Mouse (Mus musculus) telencephalon, adult 2 months (tissue): ENCODE results near the gene Ticrr.

Experiments used
- DNase-seq: peaks from one replicate; pipeline ENCODE4 v3.0.0-alpha.2; 2011; ENCODE audit warnings: low read depth, low spot score

Ticrr gene

DNA sequence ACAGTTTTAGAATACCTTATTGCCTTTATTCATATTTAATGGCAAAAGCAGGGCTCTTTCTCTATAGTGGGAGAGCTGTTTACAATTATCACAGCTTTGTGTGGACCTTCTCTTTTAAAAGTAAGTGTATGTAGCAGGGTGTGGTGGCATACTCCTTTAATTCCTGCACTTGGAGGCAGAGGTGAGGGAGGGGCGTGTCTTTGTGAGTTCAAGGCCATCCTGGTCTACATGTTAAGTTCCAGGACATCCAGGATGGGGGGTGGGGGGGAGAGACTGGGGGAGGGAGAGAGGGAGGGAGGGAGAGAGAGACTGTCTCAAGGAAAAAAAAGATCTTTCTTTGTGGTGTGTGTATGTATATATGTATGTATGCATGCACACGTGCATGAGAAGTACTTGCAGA, 20.2 kb downstream of the Ticrr start:
- DNase-seq, result no peak

DNA sequence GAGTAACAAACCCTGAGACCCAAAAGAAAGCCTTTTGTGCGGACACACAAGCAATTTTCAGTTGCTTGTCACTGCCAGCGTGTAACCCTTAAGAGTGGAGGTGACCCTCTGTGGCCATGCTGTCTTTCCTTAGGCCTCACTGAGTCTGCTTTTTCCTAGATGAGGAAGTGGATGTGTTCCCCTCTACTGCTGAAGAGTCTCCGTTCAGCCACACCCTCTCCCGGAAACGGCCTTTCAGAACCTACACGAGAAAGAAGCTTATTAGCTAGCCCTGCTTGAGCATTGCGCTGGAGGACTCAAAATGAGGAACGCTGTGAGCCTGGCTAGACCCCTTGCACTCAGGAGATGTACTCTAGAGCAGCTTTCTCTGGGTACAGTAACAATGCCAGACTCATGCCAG, 36.5 kb downstream of the Ticrr start:
- no peak for DNase-seq

DNA sequence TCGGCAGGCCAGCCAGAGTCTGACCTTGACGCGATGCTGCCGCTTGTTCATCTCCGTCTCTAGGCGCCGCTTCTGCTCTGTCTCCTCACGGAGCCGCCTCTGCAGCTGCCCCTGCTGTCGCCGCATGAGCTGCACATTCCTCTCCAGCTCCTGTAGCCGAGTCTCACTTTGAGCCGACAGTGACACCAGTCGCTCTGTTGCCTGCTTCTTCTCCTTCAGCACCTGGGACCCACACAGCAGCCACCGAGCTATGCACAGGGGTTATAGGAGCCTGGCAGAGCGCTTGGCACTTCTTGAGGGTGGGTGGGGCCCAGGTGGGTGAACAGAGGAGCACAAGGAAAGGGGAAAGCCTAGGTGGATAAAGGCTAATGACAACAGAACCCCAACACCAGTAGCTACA, 42.8 kb downstream of the Ticrr start:
- DNase-seq, result no peak

DNA sequence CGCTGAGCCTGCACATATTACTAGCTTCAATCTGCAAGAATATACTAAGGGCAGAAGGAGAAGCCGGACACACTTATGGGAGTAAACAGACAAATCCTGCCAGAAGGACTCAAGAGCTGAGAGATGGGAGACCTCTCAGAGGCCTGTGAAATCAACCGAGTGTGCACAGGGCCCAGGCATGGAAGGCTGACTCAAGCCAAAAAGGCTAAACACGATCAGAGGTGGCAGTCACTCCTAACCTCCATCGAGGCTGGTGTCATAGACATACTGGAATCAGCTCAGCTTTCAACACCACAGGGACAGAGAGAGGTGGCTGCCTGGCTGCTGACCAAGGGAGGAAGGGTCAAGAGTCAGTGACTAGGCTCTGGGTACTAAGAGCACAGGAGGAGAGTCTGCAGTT, 45.2 kb downstream of the Ticrr start:
- no peak for DNase-seq

DNA sequence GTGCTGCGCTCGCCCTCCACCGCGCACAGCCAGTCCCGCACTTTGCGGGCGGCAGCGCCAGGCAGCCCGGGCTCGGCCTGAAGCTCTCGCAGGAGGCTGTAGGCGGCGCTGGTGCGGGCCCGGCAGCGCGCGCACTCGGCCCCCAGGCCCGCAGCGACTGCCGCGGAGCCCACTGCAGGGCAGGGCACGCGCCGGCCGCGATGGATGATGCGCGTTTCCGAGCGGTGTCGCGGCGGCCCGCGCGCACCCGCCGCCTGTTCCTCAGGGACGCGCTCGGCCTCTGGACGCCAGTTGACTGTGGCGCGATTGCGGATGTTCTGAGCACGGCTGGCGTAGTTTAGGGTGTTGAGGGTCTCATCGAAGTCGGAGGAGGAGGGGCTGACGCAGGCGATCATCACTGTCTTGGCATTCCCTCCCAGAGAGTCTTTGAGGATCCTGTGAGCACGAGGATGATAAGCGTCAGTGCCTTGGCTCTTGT, 50.2 kb downstream of the Ticrr start:
- peak; percentile 36 for DNase-seq

DNA sequence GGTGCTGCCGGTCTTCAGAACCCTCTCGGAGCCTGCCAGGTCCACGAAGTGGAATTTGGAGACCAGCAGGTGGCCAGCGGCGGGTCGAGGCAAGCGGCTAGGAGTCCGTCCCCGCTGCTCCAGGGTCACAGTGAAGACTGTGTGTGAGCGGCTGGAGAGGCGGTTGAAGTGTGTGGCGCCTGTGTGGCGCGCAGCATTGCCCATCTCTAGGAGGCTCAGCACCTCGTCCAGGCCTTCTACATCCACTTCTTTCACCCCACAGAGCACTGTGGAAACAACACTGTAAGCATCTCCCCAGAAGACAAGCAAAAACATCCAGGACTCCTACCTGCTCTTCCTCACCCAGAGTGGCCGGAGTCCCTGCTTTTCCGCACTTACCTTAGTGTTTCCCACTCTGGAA, 50.8 kb downstream of the Ticrr start:
- DNase-seq, result no peak

DNA sequence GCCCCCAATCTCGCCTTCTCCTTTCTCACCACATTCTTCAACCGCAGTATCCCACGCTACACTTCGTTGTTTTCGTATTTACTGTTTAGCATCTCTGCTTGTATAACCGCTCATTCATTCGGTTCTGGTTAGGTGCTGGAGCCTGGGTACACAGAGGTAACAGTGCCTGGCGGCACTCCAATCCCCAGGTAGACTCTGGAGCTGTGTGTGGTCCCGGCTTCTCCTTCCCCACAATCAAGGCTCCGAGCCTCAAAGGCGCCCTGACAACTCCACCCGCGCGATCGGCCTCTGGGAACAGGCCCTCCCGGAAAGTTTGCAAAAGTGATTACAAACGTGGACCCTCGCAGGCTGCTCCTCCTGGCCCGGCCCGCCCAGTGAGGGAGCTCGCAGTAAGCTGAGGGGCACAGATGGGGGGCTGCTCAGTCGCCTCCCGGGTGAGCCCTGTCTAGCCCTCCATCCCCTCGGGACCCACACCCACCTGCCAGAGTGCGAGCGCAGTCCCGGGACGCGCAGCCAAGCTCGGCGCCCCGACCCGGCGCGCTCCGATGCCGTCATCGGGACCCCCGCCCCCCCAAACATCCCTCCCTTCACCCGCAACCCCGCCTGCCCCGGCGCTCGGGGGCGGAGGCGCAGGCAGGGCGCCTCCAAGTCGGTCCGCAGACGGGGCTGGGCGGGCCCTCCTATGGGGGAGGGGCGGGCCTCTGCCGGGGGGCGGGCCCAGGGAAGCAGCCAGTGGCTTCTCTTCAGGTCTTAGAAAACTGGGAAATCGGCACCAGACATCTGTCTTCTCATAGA, 55.4 kb downstream of the Ticrr start, which contains the start of gene Kif7:
Kif7 (minus strand) TSS at position 534 of the 795 bp plus-strand sequence.
- DNase-seq, result no peak

DNA sequence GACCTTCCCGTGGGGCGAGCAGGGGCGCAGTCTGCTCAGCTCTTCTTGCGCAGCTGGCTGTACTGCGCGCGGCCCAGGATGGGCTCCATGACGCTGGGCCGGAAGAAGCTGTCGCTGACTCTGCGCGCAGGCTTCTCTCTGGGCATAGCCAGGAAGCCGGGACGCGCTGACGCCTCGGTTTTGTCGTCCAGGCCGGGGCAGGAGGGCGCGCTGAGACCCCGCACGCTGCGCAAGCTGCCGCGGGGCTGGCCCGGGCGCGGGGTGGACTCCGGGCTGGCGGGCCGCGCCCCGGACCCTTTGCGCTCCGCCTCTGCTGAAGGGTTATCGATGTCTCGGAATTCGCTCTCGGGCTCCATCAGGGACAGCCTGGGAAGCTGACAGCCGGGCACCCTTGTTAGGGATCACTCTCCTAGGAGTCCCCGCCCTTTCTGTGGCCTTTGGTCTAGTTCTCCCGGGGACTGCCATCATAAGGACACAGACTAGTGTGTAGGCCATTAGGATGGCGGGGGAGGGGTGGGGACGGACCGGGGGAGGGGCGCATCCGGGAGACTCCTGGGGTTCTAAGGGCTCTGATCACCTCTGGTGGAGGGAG, 61.5 kb downstream of the Ticrr start:
- DNase-seq, result no peak

DNA sequence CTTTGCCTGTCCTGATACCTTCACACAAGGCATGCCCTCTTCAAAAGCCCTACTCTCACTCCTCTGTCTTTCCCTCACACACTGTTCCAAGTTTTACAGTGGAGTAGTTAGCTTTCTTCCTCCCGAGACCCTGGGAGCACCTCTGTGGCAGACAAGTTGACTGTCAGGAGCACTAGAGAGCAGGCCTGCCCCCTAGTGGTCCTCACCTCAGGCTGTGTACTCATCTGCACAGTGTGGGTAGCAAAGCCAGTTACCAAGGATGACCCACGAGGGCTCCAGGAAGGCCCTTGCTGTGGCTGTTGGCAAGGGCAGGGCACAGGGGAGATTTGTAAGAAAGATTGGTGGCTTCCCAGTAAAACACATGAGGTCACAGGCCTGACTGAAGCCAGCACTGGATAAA, 67.1 kb downstream of the Ticrr start:
- no peak for DNase-seq

DNA sequence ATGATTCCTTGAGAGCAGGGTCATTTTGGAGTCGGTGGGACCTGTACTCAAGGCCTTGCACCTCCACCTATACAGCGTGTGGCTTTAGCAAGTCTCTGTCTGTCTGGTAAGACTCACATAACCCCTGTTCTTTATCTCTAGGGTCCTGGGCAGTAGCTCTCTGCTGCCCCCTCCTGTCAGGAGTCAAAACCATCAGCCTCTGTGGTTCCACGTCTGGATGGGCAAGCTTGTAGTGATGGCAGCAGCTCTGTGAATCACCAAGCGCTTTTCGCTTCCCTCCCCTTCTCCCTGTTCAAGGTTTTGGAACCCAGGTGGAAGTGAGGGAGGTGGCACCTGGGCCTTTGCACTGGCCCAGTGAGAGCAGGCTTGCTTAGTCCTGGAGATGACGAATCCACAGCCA, 68.2 kb downstream of the Ticrr start:
- DNase-seq, result no peak

DNA sequence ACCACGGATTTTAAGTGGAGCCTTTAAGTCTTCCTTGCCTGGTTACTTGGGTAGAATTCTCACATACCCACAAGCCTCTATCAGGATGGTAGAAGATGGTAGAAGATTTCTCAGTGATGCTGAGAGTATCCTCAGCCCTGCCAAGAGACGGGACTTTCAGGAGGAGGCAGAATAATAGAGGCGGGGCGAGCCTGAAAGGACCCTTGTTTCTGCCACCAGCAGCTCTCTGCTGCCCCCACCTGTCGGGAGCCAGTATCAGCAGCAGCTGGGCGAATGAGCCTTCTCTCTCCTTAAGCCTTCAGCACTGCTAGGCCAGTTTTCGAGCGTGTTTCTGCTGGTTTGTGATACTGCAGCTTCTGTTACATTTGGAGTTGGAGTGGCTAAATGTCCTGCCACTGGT, 69.2 kb downstream of the Ticrr start:
- DNase-seq, result no peak

DNA sequence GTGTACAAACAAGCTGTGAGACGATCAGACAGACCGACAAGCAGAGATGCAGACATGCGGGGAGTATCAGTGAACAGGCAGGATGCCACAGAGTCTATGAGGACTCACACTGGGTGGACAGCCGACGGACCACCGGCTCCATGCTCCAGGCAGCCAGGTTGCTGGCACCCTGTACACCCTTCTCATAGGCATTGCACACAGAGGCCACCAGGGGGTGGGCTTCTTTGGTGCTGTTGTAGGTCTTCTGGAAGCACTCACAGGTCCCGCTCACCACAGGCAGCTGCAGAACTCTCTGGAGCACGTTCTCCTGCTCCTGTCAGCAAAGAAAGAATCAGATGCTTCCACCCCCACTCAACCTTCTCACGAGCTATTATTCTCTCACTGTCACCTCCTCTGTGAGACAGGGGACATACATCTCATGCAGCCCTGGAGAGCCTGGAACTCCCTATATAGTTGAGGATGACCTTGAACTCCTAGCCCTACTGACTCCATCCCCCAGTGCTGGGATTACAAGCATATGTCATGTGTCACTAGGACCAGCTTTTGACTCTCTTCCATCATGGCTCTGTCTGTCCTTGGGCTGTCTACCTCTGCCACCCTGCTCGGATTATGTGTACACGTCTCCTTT, 69.9 kb downstream of the Ticrr start:
- DNase-seq, result no peak

DNA sequence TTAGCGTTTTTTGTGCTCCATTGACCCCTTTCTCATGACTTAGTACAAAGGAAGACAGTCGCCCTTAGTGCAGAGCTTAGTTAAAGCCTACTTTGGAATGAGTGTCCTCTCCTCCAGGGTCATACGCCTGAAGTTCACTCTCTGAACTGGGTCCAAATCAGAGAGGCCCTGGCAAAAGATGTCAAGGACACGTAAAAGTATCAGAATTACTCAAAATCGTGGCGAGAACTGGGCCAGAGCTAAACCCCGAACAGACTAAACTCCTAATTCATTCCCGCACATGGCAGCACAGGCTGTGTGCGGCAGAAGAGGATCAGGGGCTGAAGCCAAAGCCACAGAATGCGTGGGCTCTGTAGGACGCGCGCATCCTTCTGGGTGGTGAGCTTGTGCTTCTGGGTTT, 71.4 kb downstream of the Ticrr start:
- no peak for DNase-seq

DNA sequence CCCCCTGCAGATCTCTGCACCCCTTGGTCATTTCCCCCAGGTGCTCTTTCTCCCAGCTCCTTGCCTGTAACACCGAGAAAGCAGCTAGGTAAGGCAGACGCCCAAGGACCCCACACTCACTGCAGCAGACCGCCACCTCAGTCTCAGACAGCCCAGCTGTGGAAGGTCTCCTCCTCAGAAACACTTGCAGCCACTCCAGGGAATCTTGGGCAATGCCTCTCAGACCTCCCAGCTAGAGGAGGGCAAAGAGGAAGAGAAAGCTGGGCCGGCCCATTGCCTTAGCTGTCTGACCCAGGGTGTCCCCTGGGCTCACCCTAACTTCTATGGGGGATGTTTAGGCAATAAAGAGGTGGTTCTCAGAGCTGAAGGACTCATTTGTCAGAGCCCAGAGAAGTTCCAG, 72.6 kb downstream of the Ticrr start, which contains the start of gene Plin1:
Plin1 (minus strand) TSS at position 282 of the 400 bp plus-strand sequence.
- DNase-seq, result no peak

DNA sequence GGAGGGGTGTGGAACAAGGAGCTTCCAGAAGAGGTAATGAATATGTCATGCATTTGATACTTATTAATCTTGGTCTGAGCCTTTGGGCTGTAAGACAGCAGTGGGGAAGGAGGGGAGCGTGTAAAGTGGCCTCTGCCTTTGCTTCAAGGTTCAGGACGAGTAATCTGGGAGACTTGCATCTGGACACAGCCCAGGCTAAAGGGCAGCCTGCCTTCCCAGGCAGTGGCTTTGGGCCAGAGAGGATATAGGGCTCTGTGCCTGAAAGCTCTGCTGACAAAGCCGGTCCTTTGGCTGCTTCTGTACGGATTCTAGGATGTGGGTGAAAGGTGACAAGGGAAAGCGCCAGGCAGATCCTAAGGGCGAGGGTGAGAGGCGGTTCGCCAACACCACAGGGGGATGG, 74.6 kb downstream of the Ticrr start:
- no peak for DNase-seq

DNA sequence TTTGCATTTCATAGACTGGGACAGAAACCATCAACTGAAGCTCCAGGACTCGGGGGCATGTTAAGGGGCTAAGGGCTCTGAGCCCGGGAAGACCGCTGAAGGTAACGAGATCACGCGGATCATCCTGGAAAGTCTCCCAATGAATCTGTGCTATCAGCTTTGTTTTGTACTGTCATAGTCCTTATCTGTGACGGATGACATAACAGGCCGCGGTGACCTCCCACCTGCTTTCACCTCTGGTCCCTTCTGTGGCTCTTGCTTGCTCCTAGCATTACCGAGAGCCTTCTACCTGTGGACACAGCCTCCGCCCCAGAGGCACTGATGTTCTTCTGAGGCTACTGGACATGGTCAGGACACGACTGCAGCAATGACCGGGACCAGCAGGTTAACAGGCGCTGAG, 76.5 kb downstream of the Ticrr start:
- no peak for DNase-seq

DNA sequence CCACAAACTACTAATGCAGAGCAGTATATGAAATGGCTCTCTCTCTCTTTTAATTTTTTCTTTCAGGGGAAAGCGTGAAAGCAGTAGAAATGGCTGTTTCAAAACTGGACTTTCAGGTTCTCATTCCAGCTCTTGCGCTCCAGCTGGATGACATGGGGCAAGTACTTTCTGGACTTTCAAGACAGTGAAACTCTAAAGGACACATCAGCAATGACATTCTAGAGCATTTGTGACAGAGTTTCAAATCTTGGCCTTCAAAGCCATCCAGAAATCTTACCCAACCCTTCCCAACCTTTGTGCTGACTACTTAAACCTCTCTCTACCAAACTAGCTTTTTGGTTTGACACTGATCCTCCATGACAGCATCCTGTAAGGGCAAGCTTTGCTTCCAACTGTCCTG, 78.9 kb downstream of the Ticrr start:
- no peak for DNase-seq

DNA sequence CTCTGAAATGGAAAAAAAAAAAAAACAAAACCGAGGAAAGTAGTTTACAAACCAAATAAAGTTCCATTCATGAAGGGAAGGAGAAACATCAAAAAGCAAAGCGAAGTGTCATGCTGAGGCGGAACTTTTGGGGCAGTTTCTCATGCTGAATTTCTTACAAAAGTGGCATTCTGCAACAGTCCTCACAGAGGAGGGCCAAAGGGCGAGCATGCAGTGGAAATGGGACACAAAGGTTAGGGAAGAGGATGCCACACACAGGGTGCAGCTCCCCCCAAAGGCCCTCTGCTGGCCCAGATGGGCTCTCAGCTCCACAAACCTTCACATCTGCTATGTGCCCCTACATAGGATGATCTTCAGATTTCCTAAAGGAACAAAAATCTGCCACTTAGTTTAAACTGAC, 80.3 kb downstream of the Ticrr start:
- no peak for DNase-seq

DNA sequence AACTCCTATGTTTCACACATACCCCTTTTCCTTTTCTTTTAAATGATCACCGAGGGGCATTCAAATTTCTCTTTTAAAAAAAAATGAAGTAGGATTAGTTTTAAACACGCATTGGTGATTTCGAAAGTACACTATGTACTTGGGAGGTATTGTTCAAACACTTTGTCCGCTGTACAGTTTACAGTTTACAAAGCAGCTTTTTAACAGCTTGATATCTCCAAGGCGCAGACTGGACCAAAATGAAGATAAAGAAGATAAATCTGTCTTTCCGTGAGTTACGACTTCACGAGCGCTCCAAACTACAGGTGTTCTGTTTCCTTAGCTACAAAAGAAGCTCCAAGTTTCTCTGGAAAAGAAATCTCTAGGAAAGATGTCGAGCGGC, 82.3 kb downstream of the Ticrr start:
- no peak for DNase-seq

DNA sequence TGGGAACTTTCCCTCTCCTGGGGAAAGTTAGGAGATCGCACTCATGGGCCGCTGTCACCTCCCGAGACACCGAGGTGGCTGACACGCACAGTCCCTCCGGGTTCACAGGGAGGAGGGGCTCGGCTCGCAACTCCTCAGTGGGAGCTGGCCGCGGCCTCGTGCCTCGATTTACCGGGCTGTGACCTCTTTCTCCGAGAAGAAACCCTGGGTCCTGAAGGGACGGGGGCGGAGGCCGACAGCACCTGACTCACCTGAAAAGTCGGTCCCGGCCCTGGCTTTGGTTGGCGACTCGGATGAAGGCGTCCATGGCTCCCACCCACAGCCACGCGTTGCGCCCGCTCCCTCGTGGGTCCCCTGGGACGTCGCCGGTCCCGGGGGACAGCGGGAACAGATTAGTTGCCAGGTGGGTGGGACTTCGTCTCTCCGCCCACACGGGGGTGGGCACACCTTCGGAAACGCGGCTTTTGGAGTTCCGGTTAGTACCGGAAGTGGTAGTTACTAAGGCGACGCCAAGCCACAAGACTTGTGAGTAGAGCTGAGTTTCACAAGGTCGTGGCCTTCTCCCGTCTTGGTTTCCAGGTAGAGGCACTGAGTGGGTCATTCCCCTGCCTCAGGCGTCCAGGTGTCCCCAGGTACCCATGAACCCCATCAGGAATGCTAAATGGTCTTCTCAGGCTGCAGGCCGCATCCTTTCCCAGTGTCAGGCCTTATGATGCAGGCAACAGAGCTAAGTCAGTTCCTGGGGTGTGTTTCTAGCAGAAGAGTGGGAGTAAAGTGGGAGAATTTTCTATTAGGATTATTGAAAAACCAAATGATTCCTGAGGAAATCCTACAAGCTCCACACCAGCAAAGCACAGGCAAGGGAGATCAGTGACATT, 82.9 kb downstream of the Ticrr start, which contains the start of the genes Pex11a and Wdr93:
Pex11a (minus strand) TSS at position 473 of the 878 bp plus-strand sequence.
Wdr93 (plus strand) TSS at position 505 of the 878 bp plus-strand sequence.
- peak; percentile 84 for DNase-seq

DNA sequence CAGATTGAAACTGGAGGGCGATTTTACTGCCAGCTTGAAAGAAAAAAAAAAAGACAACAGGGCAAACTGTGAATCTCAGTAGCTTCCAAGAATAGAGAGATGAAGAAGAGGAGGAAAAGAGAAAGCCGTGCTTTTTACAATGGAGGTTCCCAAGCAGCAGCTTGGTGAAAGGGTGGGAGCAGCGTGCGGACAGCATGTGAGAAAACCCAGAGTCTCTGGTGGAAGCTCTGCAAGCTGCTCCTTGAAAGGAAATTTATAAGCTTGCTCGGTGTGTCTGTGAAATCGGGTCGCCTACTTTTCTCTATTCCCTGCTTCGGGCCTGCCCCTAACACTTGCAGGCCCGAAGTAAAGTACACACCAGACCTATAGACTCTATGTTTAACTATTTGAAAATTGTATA, 84.1 kb downstream of the Ticrr start:
- no peak for DNase-seq

DNA sequence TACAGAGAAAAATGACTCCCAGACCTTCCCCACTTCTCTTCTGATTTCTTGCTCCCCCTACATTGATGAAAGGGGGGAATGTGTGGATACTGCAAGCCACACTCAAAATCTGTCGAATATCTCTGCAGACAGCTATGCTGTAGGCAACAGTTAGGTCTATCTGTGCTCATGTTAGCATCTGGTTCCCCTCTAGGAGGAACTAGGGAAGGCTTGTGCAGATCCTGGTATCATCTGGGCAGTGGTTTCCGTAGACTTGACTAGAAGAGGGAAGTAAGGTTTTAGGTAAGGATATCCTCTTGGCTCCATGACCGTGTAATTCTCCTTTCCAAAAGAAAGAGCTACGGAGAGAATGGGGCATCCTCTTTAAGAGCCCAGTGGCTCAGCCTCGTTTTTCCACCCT, 84.6 kb downstream of the Ticrr start:
- DNase-seq, result no peak
